Mouse (Mus musculus) G1E (cell line): ENCODE data around the gene Gm3417.

Experiments used
- CTCF ChIP-seq: IDR thresholded peaks from 2 replicates; pipeline ENCODE4 v1.5.1; 2012; ENCODE audit warnings: low read depth, low read length, inconsistent platforms, mixed read lengths
- GATA1 ChIP-seq: IDR thresholded peaks from 2 replicates; pipeline ENCODE4 v1.6.1; 2012; ENCODE audit warnings: borderline replicate concordance, low read length, inconsistent platforms, mixed read lengths
- POLR2AphosphoS5 ChIP-seq: IDR thresholded peaks from 2 replicates; pipeline ENCODE4 v1.6.1; 2012; ENCODE audit warnings: low read depth, low read length, inconsistent platforms; ENCODE audit not compliant: insufficient replicate concordance

GRCm38 (mm10) chr17:14930697-14931096, 47.9 kb downstream of the Gm3417 start:
- no peak for TF ChIP-seq CTCF
- no peak for TF ChIP-seq GATA1
- no peak for TF ChIP-seq POLR2AphosphoS5
